Mouse (Mus musculus): ENCODE results near the gene Gpx3.

DNA sequence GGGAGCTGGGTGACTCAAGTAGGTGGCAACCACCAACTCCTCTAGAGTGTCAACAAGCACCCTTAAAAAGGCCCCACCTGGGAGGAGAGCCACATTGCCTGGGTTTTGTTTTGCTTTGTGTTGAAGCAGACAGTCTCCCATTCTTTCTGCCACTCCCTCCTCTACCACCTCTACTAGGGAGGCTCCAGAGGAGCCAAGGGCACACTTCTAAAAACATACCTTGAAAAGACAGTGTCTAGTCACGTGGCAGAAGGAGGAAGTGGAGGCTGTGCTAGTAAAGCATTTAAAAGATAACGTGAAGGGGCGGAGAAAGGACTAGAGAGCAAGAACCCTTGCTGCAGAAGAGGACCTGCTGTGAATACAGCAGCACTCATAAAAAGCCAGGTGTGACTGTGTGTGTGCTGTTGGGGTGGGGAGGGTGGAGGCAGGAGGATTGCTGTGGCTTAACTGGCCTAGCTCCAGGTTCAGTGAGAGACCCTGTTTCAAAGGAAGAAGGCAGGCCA, 56.4 kb downstream of the Gpx3 start:
- TF ChIP-seq CTCF (conservative IDR thresholded peaks at IDR 0.05; ENCODE audit: low read length) (no peak), NANOG (IDR thresholded peaks at IDR 0.05; ENCODE audit: borderline replicate concordance, low read length) (no peak)

All from E14TG2a.4 (cell line).